Mouse (Mus musculus): Measurements from ENCODE around the gene Atp2b2.

Gene Atp2b2

DNA sequence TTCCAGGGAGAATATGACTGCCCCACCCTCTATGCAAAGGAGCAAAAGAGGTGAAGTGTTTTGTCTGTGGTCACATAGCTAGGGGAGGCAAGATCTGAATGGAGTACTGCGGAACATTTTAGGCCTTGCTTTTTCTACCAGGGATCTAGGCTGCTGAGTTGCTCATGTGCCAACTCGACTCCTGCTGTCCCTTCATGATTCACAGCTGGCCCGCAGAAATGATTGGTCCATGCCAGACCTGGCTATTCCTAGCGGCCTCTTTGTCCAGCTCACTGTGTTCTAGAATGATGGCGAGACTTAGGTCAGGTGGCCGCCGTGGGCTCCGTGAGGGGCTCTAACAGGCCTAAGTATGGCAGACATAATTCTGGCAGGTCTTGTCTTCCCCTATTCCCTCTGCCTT lies 103.0 kb downstream of the Atp2b2 start:
- no peak for DNase-seq (ENCODE audit: low spot score)

DNA sequence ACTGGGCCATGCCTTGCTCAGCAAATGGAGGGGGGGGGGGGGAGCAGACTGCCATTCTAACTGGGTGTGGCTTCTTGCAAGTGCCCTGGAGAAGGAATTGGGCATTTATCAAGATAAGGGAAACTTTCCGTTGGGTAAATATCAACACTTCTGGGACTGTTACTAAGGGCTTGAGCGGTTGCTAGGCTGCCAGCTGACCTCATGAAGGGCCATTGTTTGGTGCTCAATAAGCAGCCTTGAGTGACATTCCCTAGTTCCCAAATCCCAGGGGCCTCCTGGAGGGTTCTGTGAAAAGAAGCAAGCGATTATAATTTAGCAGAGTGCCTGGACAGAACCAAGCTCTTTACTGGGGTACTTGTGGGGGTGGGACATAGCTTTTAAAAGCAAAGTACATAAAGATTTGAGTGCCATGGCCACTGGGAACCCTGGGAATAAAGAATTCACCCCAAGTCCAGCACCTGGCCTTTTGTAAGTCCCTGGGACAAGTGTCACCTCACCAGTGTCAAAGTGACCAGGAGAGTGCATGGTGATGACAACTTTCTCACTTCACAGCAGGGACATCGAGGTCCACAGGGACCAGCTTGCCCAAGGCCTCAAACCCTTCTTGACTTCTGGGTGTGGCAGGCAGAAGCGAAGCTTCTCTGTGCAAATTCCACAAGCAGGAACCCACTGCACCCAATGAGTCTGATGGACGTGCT lies 105.5 kb downstream of the Atp2b2 start:
- peak; percentile 84 for DNase-seq (ENCODE audit: low spot score)

- no peak for DNase-seq (ENCODE audit: low spot score)
These were observed 106.3 kb downstream of the Atp2b2 start for GRCm38 (mm10) chr6:113936111-113936510.

GRCm38 (mm10) chr6:113934692-113935091 lies 107.7 kb downstream of the Atp2b2 start:
- peak; percentile 84 for DNase-seq (ENCODE audit: low spot score)

GRCm38 (mm10) chr6:113933261-113934151 lies 108.9 kb downstream of the Atp2b2 start:
- DNase-seq (ENCODE audit: low spot score): no peak

DNA sequence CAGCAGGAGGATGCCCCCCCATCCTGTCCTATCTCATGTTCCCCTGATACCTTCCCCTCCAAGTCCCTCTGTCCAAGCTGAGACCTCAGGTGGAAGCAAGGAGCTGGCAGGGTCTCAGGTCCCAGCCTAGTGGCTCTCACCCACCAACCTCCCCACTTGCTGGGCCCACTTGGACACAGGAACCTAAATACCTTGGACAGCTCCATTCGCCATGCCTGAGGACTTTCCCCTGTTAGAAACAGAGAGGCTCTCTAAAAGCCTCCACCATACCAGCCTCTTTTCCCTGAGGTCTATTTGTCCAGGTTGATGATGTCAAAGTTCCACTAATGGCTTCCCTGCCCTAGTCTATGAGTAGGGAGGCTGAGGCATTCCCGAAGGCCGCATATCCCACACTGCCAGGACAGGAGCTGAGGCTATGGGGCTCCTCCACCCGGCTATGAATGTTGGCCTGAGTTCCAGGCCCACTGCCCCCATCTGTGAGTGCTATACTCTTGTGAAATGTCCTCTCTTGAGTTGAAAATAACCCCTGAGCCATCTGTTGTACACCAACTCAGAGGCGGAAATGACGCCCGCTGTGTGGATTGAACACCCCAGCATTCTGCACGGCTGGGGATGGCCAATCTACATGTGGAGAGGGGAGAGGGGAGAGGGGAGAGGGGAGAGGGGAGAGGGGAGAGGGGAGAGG lies 113.1 kb downstream of the Atp2b2 start:
- DNase-seq (ENCODE audit: low spot score): no peak

DNA sequence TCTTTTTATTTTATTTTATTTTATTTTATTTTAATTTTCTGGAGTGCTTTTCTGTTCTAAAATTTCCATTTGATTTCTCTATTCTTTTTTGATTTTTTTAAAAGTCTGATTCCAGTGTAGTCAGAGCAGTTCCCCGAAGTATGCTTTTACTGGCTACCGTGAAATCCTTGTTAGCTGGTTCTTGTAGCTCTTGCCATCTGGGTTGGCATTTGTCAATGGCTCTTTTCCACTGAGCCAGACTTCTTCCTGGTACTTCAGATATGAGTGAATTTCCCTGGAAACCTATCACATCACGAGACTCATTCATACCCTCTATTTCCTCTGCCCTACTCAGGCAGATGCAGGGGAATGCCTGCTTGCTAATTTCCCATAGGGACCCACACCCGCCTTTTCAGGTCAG lies 119.2 kb downstream of the Atp2b2 start:
- DNase-seq (ENCODE audit: low spot score): no peak

DNA sequence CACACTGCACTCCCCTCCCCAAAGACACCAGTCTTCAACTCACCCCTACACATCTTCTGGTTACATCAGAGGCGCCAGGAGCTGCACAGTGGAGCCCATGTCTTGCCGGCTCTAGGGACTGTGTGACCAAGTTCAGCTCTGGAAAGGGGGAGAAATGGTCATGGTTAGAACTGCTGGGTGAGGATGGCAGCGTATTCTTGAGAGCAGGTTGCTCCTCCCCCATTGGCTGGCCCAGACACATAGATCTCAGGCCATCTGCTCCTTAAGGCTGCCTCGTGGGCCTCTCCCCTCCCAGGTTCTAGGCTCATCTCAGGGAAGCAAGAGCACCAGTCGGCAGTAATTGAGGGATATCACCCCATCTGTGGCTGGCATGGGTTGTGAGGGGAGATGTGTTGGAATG lies 121.9 kb downstream of the Atp2b2 start:
- no peak for DNase-seq (ENCODE audit: low spot score)

GRCm38 (mm10) chr6:113912753-113913152 lies 129.7 kb downstream of the Atp2b2 start:
- no peak for DNase-seq (ENCODE audit: low spot score)

GRCm38 (mm10) chr6:113911094-113911493 lies 131.3 kb downstream of the Atp2b2 start:
- no peak for DNase-seq (ENCODE audit: low spot score)

- peak; percentile 13 for DNase-seq (ENCODE audit: low spot score)
These were observed 131.9 kb downstream of the Atp2b2 start for GRCm38 (mm10) chr6:113910411-113911055.

GRCm38 (mm10) chr6:113909836-113910235 lies 132.6 kb downstream of the Atp2b2 start:
- DNase-seq (ENCODE audit: low spot score): no peak

DNA sequence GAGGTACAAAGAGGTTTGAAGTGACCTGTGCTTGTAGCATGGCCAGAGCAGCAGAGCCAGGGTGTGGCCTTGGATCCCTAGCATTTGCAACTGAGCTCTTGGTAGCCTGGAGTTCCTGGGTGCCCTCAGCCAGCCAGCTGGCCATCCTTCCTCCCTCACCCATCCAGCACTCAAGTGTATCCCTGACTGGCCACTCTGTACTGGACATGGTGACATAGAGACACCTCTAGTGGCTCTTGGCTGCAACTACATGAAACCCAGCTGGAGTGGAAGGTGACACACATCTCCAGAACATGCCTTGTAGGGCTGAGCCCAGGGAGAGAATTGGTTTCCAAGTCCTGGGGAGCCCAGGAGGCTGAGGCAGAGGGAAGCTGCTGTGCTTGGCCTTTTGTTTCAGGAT lies 134.3 kb downstream of the Atp2b2 start:
- no peak for DNase-seq (ENCODE audit: low spot score)

DNA sequence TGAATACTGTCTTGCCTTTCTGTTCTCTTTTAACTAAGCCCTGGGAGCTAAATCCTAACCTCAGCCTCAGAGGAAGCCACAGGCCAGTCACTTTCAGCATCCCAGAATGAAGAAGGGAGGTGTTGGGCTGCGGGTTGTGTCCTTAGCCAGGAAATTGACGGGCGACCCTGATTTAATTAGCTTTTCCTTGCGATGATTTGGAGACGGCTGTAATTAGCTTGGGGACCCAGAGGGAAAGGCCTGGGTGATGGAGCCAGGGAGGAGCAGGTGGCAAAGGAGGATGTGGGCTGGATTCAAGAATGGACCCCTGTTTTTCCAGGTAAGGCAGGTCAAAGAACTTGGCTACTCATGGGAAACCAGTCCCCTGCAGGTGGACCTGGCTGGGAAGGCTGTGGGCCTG lies 138.0 kb downstream of the Atp2b2 start:
- DNase-seq (ENCODE audit: low spot score): no peak

DNA sequence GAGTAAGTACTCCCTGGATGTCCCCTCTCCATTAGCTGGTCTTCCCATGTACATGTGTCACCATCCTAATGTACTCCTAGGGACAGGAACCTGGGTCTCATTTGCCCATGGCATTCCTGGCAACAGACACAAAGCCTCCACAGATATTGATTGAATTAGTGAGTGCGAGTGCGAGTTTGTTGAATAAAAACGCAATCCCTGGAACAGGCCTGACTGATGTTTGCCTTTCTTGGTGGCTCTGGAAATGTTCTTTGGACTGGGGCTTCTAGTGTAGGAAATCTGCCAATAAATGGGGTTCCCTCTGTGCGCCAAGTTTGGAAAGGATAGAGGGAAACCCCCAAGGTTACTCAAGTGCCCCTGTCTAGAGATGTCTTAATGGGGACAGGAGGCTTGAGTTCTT lies 146.4 kb downstream of the Atp2b2 start:
- DNase-seq (ENCODE audit: low spot score): no peak

- DNase-seq (ENCODE audit: low spot score): no peak
These were observed 148.4 kb downstream of the Atp2b2 start for GRCm38 (mm10) chr6:113894008-113894407.

DNA sequence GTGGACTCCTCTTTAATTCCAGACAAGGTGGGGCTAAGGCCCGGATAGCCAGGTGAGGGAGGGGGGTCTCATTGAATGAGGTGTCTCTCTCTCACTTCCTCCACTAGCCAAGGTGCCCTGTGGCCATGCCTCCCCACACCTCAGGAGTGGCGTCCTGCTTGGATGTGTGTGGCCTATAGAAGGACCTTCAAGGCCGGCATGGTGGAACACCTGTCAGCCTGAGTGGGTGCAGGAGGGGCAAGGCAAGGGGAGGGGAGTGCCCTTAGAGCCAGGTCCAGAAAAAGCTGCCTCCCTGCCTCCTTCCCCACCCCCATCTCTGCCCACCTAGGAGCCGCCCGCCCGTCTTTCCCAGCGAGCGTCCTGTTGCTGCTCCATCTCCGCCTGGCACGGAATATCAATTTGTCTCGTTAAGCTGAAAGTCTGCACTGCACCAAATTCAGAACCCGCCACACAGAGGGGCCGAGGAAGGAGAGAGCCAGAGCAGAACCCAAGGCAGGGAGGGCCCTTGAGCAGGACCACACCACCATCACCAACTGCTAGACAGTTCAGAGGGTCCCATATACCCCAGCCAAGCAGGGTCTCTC lies 150.2 kb downstream of the Atp2b2 start:
- no peak for DNase-seq (ENCODE audit: low spot score)

GRCm38 (mm10) chr6:113891225-113891967 lies 151.0 kb downstream of the Atp2b2 start:
- DNase-seq (ENCODE audit: low spot score): no peak

GRCm38 (mm10) chr6:113890858-113891213 lies 151.6 kb downstream of the Atp2b2 start:
- DNase-seq (ENCODE audit: low spot score): no peak

- DNase-seq (ENCODE audit: low spot score): no peak
These were observed 152.2 kb downstream of the Atp2b2 start for GRCm38 (mm10) chr6:113890023-113890857.

Measured in lung, postnatal 25 days (tissue).